Mouse (Mus musculus) ES-E14 (cell line): ENCODE measurements around the gene Hcfc1r1.

Source experiments
- MAFK ChIP-seq: IDR thresholded peaks from 2 replicates; pipeline ENCODE4 v1.6.1; 2014; ENCODE audit warnings: mild to moderate bottlenecking, low read depth, low read length, inconsistent platforms; ENCODE audit not compliant: insufficient read depth
- ZC3H11A ChIP-seq: IDR thresholded peaks from 2 replicates; pipeline ENCODE4 v1.6.1; 2012; ENCODE audit warnings: low read depth, mild to moderate bottlenecking, inconsistent platforms, low read length, borderline replicate concordance
- ZNF384 ChIP-seq: IDR thresholded peaks from 2 replicates; pipeline ENCODE4 v1.6.1; 2012; ENCODE audit warnings: low read depth, low read length, inconsistent platforms

DNA sequence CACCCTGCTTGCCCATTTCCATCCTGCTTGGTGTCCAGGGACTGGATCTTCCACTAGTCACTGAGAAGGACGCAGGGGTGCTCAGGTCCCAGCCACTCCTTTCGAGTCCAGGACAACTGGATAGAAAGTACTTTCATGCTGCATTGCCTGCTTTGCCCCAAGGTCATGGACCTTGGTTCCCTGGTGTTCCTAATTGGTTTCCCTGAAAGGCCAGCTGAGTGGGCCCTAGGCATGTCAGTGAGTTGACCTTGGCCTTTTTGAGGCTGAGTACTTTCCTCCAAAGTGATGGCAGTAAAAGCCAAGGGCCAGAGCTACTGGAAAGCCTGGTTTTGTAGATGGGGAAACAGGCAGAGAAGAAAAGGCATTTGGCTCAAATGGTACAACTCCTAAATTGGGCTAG is 48.5 kb downstream of the Hcfc1r1 start:
- no peak for TF ChIP-seq MAFK
- no peak for TF ChIP-seq ZNF384
- no peak for TF ChIP-seq ZC3H11A
